Mouse (Mus musculus): ENCODE measurements around the gene Gm10719. TPM values are rescaled to one million over a fixed set of nuclear protein-coding genes. Genes with fewer than 3 reads are reported as not detected.
"Not testable (repeated sequence)": the region's sequence is repeated elsewhere in the genome, so short reads cannot be mapped to it uniquely, and the experiment has no call there.

The Gm10719 gene
- total RNA-seq (2022) = under 1 TPM; 0.59 to 0.92 (median 0.78) TPM

- DNase-seq = not testable (repeated sequence)
Measured at GRCm38 (mm10) chr9:3017108-3017507, at the start of gene Gm10719. TSS of gene Gm10719 (plus strand) at chr9:3017408.

- DNase-seq = not testable (repeated sequence)
Measured at GRCm38 (mm10) chr9:3000445-3000972, 16.7 kb upstream of the Gm10719 start, which contains the start of gene Gm10722. TSS of gene Gm10722 (plus strand) at chr9:3000922.

GRCm38 (mm10) chr9:3001006-3001405, 16.2 kb upstream of the Gm10719 start:
- DNase-seq = not testable (repeated sequence)

GRCm38 (mm10) chr9:3001948-3002659, 15.1 kb upstream of the Gm10719 start:
- peak; percentile 97 for DNase-seq

GRCm38 (mm10) chr9:3002794-3003396, 14.3 kb upstream of the Gm10719 start, which contains the start of gene Gm11168:
TSS of gene Gm11168 (plus strand) at chr9:3003346.
- DNase-seq = not testable (repeated sequence)

GRCm38 (mm10) chr9:3006179-3006578, 11.0 kb upstream of the Gm10719 start:
- not testable (repeated sequence) for DNase-seq

- DNase-seq = peak; percentile 94
Measured at GRCm38 (mm10) chr9:3006636-3007035, 10.6 kb upstream of the Gm10719 start.

GRCm38 (mm10) chr9:3007272-3007671, 9.9 kb upstream of the Gm10719 start:
- not testable (repeated sequence) for DNase-seq

GRCm38 (mm10) chr9:3009331-3009730, 7.9 kb upstream of the Gm10719 start:
- not testable (repeated sequence) for DNase-seq

- DNase-seq = not testable (repeated sequence)
Measured at GRCm38 (mm10) chr9:3012054-3012621, 5.1 kb upstream of the Gm10719 start.

GRCm38 (mm10) chr9:3012733-3013279, 4.4 kb upstream of the Gm10719 start, which contains the start of gene Gm10721:
TSS of gene Gm10721 (plus strand) at chr9:3013140.
- DNase-seq = not testable (repeated sequence)

- not testable (repeated sequence) for DNase-seq
Measured at GRCm38 (mm10) chr9:3015354-3015753, 1.9 kb upstream of the Gm10719 start, which contains the start of gene Gm10720. TSS of gene Gm10720 (plus strand) at chr9:3015654.

GRCm38 (mm10) chr9:3015896-3016295, 1.3 kb upstream of the Gm10719 start:
- DNase-seq = not testable (repeated sequence)

GRCm38 (mm10) chr9:3018944-3019343, 1.7 kb downstream of the Gm10719 start:
- not testable (repeated sequence) for DNase-seq

- DNase-seq = peak; percentile 37
Measured at GRCm38 (mm10) chr9:3019835-3020727, 2.9 kb downstream of the Gm10719 start.

- DNase-seq = peak; percentile 62
Measured at GRCm38 (mm10) chr9:3022316-3023008, 5.3 kb downstream of the Gm10719 start.

- DNase-seq = peak; percentile 10
Measured at GRCm38 (mm10) chr9:3023312-3023984, 6.2 kb downstream of the Gm10719 start, which contains the start of gene Gm10718. TSS of gene Gm10718 (plus strand) at chr9:3023547.

GRCm38 (mm10) chr9:3023985-3024648, 6.9 kb downstream of the Gm10719 start:
- DNase-seq = peak; percentile 94

- DNase-seq = not testable (repeated sequence)
Measured at GRCm38 (mm10) chr9:3024912-3025467, 7.8 kb downstream of the Gm10719 start, which contains the start of gene Gm10717. TSS of gene Gm10717 (plus strand) at chr9:3025417.

Measured in adrenal gland, adult 8-10 months (tissue).